Mouse (Mus musculus) heart, embryonic 12.5 days (tissue): ENCODE data around the gene Nme8. TPM values are rescaled to one million over a fixed set of nuclear protein-coding genes. Genes with fewer than 3 reads are reported as not detected.
A peak's percentile ranks its signal among the peaks of the same experiment; 100 is the strongest.

Source experiments
- ATAC-seq: fragments of 200-750 bp; cut with Nextera tagmentation; 2 replicates; pipeline ENCODE4 v1.8.0; 2017; ENCODE audit warnings: moderate TSS enrichment, moderate library complexity; ENCODE audit not compliant: insufficient number of reproducible peaks, low FRiP score
- H3K27ac ChIP-seq: fragments of 300-500 bp; sonication (generic); 2 replicates; pipeline ENCODE4 v1.5.1; 2016; ENCODE audit warnings: mild to moderate bottlenecking, moderate library complexity; ENCODE audit not compliant: poor library complexity, severe bottlenecking
- H3K27me3 ChIP-seq: fragments of 300-500 bp; sonication (generic); replicated peaks from 2 replicates; pipeline ENCODE4 v1.6.1; 2016; ENCODE audit warnings: mild to moderate bottlenecking, moderate library complexity
- H3K36me3 ChIP-seq: fragments of 300-500 bp; sonication (generic); 2 replicates; pipeline ENCODE4 v1.6.1; 2016; ENCODE audit warnings: mild to moderate bottlenecking, moderate library complexity
- H3K4me1 ChIP-seq: fragments of 300-500 bp; sonication (generic); replicated peaks from 2 replicates; pipeline ENCODE4 v1.6.1; 2016; ENCODE audit warnings: mild to moderate bottlenecking
- H3K4me2 ChIP-seq: fragments of 300-500 bp; sonication (generic); 2 replicates; pipeline ENCODE4 v1.6.1; 2016; ENCODE audit warnings: mild to moderate bottlenecking, moderate library complexity
- H3K4me3 ChIP-seq: fragments of 300-500 bp; sonication (generic); 2 replicates; pipeline ENCODE4 v1.5.1; 2016; ENCODE audit warnings: mild to moderate bottlenecking
- H3K9ac ChIP-seq: fragments of 300-500 bp; sonication (generic); 2 replicates; pipeline ENCODE4 v1.6.1; 2016; ENCODE audit warnings: mild to moderate bottlenecking, moderate library complexity
- H3K9me3 ChIP-seq: fragments of 300-500 bp; sonication (generic); replicated peaks from 2 replicates; pipeline ENCODE4 v1.6.1; 2016; ENCODE audit warnings: mild to moderate bottlenecking, moderate library complexity
- WGBS: fragments of 180-500 bp; shearing (Covaris S2); methylation state at CpG from one replicate; pipeline ENCODE4 v1.1.7; 2016; 5-methylcytosine and 5-hydroxymethylcytosine counted together
- polyA plus RNA-seq: library from polyadenylated mRNA; unstranded; fragments of >200 nt; fragmentation: Nextera tagmentation; extraction: Ambion mirVana; gene quantifications from 2 replicates; pipeline ENCODE4 v1.2.1, GENCODE M21; 2016

Gene Nme8
- polyA plus RNA-seq, 1 experiment from 2014 or later = not detected

DNA sequence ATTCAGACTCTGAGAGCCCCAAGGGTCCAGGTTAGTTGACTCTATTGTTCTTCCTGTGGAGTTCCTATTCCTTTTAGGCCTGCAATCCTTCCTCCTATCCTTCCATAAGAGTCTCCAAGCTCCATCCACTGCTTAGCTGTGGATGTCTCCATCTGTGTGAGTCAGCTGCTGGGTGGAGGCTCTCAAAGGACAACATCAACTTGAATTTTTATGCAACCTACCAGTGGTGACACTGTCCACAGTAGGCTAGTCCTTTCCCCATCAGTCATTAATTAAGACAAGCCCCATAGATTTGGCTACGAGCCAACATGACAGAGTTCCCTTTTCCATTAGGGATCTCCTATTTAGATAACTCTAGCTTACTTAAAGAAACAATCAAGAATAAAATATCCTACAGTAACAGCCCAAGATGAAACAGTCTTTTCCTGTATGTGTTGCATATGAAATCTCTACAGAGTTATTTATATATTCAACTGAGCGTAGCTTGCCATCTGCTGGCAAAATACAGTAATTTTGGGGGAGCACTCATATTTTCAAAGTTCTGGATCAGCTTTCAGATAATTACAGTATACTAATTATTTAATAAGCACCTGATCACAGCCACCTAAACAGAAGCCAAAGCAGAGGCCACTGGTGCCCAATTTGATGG lies 57.3 kb downstream of the Nme8 start:
- ATAC-seq = no peak
- H3K4me2 ChIP-seq = no peak overlapping the region
- no peaks in the 10 kb centered on the region for H3K9me3 ChIP-seq
- no peaks in the 10 kb centered on the region for H3K27me3 ChIP-seq
- no peaks in the 10 kb centered on the region for H3K36me3 ChIP-seq
- no peak overlapping the region for H3K4me3 ChIP-seq
- H3K4me1 ChIP-seq = no peaks in the 10 kb centered on the region
- H3K27ac ChIP-seq = no peak overlapping the region
- H3K9ac ChIP-seq = no peak overlapping the region
- 72% methylated on average over 2 of the region's 2 CpGs for WGBS

DNA sequence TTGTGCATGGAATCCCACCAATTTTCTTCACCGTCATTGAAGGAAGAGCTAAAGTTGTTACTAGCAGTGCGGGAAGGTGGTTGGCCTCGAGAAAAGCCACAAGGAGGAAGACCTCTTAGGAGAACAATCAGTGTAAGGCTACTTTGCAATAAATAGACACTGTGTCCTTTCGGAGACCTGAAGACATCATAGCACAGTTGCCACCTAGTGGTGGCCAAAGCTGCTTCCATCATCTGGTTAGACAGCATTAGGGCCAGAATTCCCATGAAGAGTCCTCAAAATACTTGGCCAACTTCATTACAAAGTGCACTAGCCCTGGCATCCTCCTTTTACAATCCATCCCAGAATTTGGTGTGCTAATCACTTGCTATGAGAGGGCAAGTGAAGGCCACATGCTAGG lies 61.5 kb downstream of the Nme8 start:
- no peaks in the 10 kb centered on the region for H3K4me1 ChIP-seq
- H3K4me3 ChIP-seq = no peak overlapping the region
- no peak for ATAC-seq
- H3K36me3 ChIP-seq = no peaks in the 10 kb centered on the region
- no peak overlapping the region for H3K4me2 ChIP-seq
- no peak overlapping the region for H3K27ac ChIP-seq
- H3K9ac ChIP-seq = no peak overlapping the region
- WGBS = 55% methylated on average over 4 of the region's 4 CpGs
- no peaks in the 10 kb centered on the region for H3K9me3 ChIP-seq
- no peaks in the 10 kb centered on the region for H3K27me3 ChIP-seq

DNA sequence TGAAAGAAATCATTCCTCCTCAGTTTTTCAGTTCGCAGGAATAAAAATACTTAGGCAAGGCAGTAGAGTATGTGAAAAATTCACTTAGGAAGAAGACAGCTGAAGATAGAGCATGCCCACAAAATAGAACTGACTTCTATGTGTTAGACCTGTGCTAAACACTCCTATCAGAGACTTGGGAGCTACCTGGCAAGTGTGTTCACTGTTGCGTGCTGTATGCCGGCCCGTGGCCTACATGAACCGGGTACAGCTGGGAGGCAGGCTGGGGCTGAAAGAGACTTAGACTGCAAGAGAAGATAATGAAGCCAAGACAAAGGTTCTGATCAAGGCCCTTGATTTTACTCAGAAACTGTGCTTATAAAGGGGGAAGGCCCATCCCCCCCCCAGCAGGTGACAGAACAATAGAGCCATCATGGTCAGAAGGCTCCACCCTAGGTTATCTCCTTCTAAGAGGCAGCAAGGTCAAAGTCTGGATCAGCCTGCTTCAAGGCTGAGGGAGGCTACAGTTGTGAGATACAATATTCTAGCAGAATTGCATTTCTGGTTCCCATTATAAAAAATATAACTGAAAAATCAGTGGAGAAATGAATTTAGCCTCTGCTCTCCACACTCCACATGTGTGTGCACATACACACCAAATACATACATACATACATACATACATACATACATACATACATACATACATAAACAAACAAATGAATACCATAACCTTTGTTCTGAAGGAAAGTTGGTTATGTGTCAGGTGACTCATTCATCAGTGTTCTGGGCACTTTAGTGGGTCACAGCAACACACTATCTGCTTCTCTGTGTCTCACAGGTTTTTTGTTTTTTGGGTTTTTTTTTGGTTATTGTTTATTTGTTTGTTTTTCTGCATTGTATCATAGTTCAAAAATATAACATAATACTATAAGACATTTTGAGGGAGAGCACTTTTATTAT lies 66.6 kb downstream of the Nme8 start:
- Histone ChIP-seq H3K27ac (no peak overlapping the region), H3K4me2 (no peak overlapping the region), H3K9me3 (no peaks in the 10 kb centered on the region), H3K4me1 (no peaks in the 10 kb centered on the region), H3K9ac (no peak overlapping the region), H3K4me3 (no peak overlapping the region), H3K36me3 (no peaks in the 10 kb centered on the region), H3K27me3 (no peaks in the 10 kb centered on the region)
- WGBS = 79% methylated on average over 5 of the region's 5 CpGs
- ATAC-seq = no peak

DNA sequence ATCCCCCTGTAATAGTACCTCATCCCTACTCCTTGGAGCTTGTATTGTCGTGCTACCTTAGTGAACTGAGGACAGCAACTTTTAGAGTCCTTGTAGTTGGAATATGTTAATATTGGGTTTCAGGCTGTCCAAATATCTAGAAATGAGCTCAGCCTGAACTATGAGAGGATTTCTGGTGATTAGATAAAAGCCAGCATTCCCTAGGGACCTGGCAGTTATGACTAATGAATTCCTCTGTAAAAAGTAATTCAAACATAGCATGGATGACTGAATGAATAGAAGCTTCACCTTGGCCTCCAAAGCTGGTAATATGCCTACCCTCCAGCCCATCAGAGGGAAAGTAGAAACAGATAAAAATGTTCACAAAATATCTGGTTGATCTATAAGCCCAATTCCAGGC lies 71.1 kb downstream of the Nme8 start:
- no peak overlapping the region for H3K4me2 ChIP-seq
- no peaks in the 10 kb centered on the region for H3K36me3 ChIP-seq
- H3K4me3 ChIP-seq = no peak overlapping the region
- 63% methylated on average over 1 of the region's 1 CpGs for WGBS
- no peak overlapping the region for H3K9ac ChIP-seq
- no peak overlapping the region for H3K27ac ChIP-seq
- ATAC-seq = no peak
- H3K9me3 ChIP-seq = no peaks in the 10 kb centered on the region
- H3K4me1 ChIP-seq = 0 out of 2 replicates have a peak, but pooled peaks cover 5% of the 10 kb centered on the region
- H3K27me3 ChIP-seq = peaks cover 20% of the 10 kb centered on the region

DNA sequence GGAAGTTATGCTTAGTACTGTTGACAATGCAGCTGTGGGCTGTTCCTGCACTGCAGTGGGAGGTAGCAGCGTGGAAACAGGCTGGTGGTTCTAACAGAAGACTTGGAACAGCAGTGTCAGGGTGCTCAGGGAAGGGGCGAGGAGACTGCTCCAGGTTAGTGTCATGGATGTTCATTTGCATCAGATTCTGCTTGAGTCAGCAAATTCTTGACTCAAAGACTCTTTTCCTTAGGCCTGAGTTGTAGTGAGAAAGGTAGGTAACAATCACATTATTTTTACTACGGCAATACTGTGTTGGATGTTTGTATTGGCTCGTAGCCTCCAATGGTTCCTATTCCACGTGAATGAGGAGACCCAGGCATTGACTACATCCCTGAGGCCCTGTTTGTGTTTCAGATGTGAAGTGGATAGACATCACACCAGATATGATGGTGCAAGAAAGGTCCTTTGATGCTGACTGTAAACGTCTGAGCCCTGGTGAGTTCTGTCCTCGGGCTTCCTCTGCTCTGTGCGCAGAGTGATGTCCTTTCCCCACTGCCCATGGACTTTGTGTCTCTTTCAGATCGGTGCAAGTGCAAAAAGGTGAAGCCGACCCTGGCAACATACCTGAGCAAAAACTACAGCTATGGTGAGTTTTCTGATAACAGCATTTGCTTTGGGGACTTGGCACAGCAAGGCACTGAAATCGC lies 72.8 kb downstream of the Nme8 start:
- peaks cover 20% of the 10 kb centered on the region for H3K27me3 ChIP-seq
- H3K4me1 ChIP-seq = 0 out of 2 replicates have a peak, but pooled peaks cover 5% of the 10 kb centered on the region
- H3K9me3 ChIP-seq = no peaks in the 10 kb centered on the region
- no peak for ATAC-seq
- H3K36me3 ChIP-seq = no peaks in the 10 kb centered on the region
- H3K4me3 ChIP-seq = no peak overlapping the region
- no peak overlapping the region for H3K27ac ChIP-seq
- no peak overlapping the region for H3K4me2 ChIP-seq
- WGBS = 75% methylated on average over 11 of the region's 11 CpGs
- H3K9ac ChIP-seq = no peak overlapping the region

DNA sequence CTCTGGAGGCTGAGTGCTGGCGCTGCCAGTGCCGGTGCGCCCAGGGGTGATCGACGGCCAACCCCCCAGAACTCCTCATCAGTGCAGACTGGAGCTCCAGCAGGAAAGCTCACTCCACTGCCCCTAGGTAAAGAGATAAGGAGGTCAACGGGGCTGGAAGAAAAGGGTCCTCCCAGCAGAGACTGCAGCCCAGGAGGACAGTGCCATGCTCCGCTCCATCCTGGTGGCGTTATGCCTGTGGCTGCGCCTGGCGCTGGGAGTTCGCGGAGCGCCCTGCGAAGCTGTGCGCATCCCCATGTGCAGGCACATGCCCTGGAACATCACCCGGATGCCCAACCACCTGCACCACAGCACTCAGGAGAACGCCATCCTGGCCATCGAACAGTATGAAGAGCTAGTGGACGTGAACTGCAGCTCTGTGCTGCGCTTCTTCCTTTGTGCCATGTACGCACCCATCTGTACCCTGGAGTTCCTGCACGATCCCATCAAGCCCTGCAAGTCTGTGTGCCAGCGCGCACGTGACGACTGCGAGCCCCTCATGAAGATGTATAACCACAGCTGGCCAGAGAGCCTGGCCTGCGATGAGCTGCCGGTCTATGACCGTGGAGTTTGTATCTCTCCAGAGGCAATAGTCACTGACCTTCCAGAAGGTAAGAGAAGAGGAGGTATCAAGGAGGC lies 74.2 kb downstream of the Nme8 start:
- Histone ChIP-seq H3K4me2 (peak overlapping the region; percentile 92), H3K27ac (no peak overlapping the region), H3K36me3 (no peaks in the 10 kb centered on the region), H3K9me3 (no peaks in the 10 kb centered on the region), H3K9ac (peak overlapping the region; percentile 53), H3K27me3 (peaks cover 20% of the 10 kb centered on the region), H3K4me3 (peak overlapping the region; percentile 57), H3K4me1 (0 out of 2 replicates have a peak, but pooled peaks cover 5% of the 10 kb centered on the region)
- peak; percentile 20; the same call in 1 of the 2 replicates for ATAC-seq
- 20% methylated on average over 30 of the region's 30 CpGs for WGBS

DNA sequence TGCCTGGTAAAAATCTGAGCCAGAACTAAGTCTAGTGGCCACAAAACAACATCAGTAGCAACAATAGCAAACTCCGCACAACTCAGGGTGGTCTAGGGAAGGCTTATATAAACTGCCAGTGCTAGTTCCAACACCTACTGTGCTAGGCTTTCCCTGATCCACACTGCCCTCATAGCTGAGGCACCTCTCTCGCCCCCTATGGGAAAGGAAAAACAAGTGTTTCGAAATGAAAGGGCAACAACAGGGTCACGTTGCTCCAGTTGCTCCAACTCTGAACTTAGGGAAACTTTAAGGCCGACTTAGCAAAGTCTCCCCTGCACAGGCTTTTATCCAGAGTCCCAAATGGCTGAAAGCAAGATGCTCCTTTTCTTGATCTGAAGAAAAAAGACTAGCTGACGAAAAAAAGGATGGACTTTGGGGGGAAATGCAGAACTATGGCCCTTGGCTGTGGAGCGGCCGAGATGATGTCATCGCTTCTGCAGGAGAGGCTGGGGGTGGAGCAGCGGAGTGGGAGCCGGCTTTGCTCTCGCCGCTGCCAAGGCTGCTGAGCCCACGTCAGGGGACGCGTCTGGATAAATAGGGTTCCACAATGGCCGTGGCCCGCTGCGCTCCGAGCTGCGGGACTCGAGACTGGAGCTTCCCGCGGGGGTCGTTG lies 74.9 kb downstream of the Nme8 start, which contains the start of gene Sfrp4:
Gene Sfrp4, plus strand, starts transcription at position 532 of the 655 bp plus-strand sequence.
- Histone ChIP-seq H3K36me3 (no peaks in the 10 kb centered on the region), H3K9ac (peak within 1 kb of the TSS; percentile 53), H3K27ac (no peak within 1 kb of the TSS), H3K4me2 (peak within 1 kb of the TSS; percentile 92), H3K4me3 (peak within 1 kb of the TSS; percentile 57), H3K27me3 (peaks cover 20% of the 10 kb centered on the region), H3K9me3 (no peaks in the 10 kb centered on the region), H3K4me1 (0 out of 2 replicates have a peak, but pooled peaks cover 8% of the 10 kb centered on the region)
- peak; percentile 71 for ATAC-seq
- 5% methylated on average over 25 of the region's 25 CpGs for WGBS

DNA sequence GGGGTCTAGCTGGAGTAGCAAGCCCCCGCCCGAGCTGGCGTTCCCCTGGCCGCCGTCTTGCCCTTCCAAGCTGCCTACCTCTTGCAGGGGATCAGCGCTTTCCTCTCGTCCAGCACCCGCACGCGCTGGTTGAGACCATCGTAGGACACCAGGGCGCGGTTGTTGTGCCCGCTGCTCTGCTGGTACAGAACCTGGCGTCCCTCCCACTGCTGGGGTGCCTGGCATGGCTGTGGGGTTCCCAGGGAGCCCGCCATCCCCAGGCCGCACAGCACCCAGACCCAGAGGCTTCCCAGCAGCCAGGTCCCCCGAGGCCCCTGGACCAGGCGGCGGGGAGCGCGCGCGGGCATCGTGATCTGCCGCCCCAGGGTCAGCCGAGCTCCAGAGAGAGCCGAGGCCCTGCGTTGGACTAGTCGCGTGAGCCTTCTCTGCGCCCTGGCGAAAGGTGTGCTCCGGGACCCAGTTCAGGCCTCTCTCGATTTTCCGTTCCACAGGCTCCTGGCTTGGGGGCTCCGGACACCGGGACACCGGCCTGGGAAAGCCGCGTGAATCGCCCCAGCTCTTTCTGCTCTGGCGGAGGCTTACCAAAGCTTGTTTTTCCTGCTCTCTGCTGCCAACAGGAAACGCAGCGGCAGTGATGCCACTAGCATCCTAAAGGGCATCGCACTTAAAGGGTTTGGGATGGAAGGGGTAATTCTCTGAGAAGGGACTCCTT lies 78.2 kb downstream of the Nme8 start, which contains the start of gene Epdr1:
Gene Epdr1, minus strand, starts transcription at position 712 of the 712 bp plus-strand sequence.
- H3K9me3 ChIP-seq = no peaks in the 10 kb centered on the region
- 0 out of 2 replicates have a peak, but pooled peaks cover 8% of the 10 kb centered on the region for H3K4me1 ChIP-seq
- peaks cover 11% of the 10 kb centered on the region for H3K27me3 ChIP-seq
- peak within 1 kb of the TSS; percentile 82 for H3K4me2 ChIP-seq
- H3K27ac ChIP-seq = peak within 1 kb of the TSS; percentile 46
- ATAC-seq = peak; percentile 68
- under 1% methylated on average over 46 of the region's 46 CpGs for WGBS
- no peaks in the 10 kb centered on the region for H3K36me3 ChIP-seq
- peak within 1 kb of the TSS; percentile 88 for H3K9ac ChIP-seq
- H3K4me3 ChIP-seq = peak within 1 kb of the TSS; percentile 69

DNA sequence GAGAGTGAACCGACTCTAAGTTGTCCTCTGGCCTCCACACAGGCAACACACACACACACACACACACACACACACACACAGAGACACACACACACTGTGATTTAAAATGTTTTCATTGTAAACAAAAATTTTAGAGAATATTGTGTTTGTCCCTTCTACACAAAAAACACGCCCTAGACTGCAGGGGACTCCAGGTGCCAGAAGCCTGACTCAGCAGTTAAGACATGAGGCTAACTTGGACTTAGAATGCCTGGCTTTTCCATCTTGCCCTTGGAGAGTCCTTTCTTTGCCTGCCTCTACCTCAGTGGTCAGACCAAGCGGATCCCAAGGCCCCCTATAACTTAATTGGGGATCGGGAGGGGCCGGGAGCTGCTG lies 78.8 kb downstream of the Nme8 start:
- Histone ChIP-seq H3K9me3 (no peaks in the 10 kb centered on the region), H3K9ac (peak overlapping the region; percentile 88), H3K4me3 (peak overlapping the region; percentile 69), H3K36me3 (no peaks in the 10 kb centered on the region), H3K4me2 (peak overlapping the region; percentile 82), H3K27ac (peak overlapping the region; percentile 46), H3K4me1 (0 out of 2 replicates have a peak, but pooled peaks cover 8% of the 10 kb centered on the region), H3K27me3 (peaks cover 6% of the 10 kb centered on the region; the same call in 1 of the 2 replicates)
- 7% methylated on average over 5 of the region's 5 CpGs for WGBS
- peak; percentile 46 for ATAC-seq
